Mouse (Mus musculus) erythroid progenitor cell, adult 5-6 weeks (primary cell): ENCODE results near the gene Rdh16f2. TPM values are rescaled to one million over a fixed set of nuclear protein-coding genes. Genes with fewer than 3 reads are reported as not detected.
A peak's percentile ranks its signal among the peaks of the same experiment; 100 is the strongest.
"Not testable (repeated sequence)": the region's sequence is repeated elsewhere in the genome, so short reads cannot be mapped to it uniquely, and the experiment has no call there.

ENCODE experiments used
- ATAC-seq: replicated peaks from 2 replicates; pipeline ENCODE4 v1.8.0; 2016; ENCODE audit warnings: moderate number of reproducible peaks, mild to moderate bottlenecking, moderate TSS enrichment, inconsistent platforms; ENCODE audit not compliant: poor library complexity, low FRiP score, severe bottlenecking
- total RNA-seq, 2 experiments: library from RNA; stranded (forward) in 1 of 2; stranded (reverse) in 1 of 2; fragments of 150-400 nt in 1 of 2; fragments of 186-747, 209-891 nt in 1 of 2; gene quantifications; 2 replicates each; pipeline versions ENCODE4 v1.2.3 to v1.2.4; 2015 to 2017; ENCODE audit warnings: low replicate concordance in 2 of 2

Rdh16f2 gene
- total RNA-seq, 2 experiments from 2014 or later: not detected

GRCm38 (mm10) chr10:127886971-127887370 is 20.7 kb downstream of the Rdh16f2 start:
- ATAC-seq: 0 out of 2 replicates have a peak, but pooled peaks have one; percentile 25

- ATAC-seq: no peak
Observed at GRCm38 (mm10) chr10:127888605-127889004, 22.3 kb downstream of the Rdh16f2 start, which contains the start of gene Rdh7. TSS of gene Rdh7 (minus strand) at chr10:127888817.

- no peak for ATAC-seq
Observed at GRCm38 (mm10) chr10:127891481-127891880, 25.2 kb downstream of the Rdh16f2 start.

GRCm38 (mm10) chr10:127893163-127894022 is 27.1 kb downstream of the Rdh16f2 start:
- not testable (repeated sequence) for ATAC-seq

- ATAC-seq: no peak
Observed at GRCm38 (mm10) chr10:127896705-127897104, 30.4 kb downstream of the Rdh16f2 start.

- ATAC-seq: no peak
Observed at GRCm38 (mm10) chr10:127897506-127897905, 31.2 kb downstream of the Rdh16f2 start.

- ATAC-seq: no peak
Observed at GRCm38 (mm10) chr10:127898218-127898617, 31.9 kb downstream of the Rdh16f2 start, which contains the start of gene Sdr9c7. TSS of gene Sdr9c7 (plus strand) at chr10:127898518.

GRCm38 (mm10) chr10:127899783-127900182 is 33.5 kb downstream of the Rdh16f2 start:
- ATAC-seq: no peak

GRCm38 (mm10) chr10:127901751-127902150 is 35.5 kb downstream of the Rdh16f2 start:
- ATAC-seq: no peak

- no peak for ATAC-seq
Observed at GRCm38 (mm10) chr10:127903116-127903515, 36.8 kb downstream of the Rdh16f2 start.

- ATAC-seq: no peak
Observed at GRCm38 (mm10) chr10:127904718-127905446, 38.6 kb downstream of the Rdh16f2 start.

- ATAC-seq: no peak
Observed at GRCm38 (mm10) chr10:127906138-127906537, 39.9 kb downstream of the Rdh16f2 start.

GRCm38 (mm10) chr10:127907386-127907951 is 41.2 kb downstream of the Rdh16f2 start:
- no peak for ATAC-seq

GRCm38 (mm10) chr10:127915578-127915977 is 49.3 kb downstream of the Rdh16f2 start:
- ATAC-seq: no peak

- not testable (repeated sequence) for ATAC-seq
Observed at GRCm38 (mm10) chr10:127917183-127917582, 50.9 kb downstream of the Rdh16f2 start.

- ATAC-seq: no peak
Observed at GRCm38 (mm10) chr10:127917651-127918050, 51.4 kb downstream of the Rdh16f2 start.

GRCm38 (mm10) chr10:127922241-127922640 is 56.0 kb downstream of the Rdh16f2 start:
- ATAC-seq: no peak

- ATAC-seq: no peak
Observed at GRCm38 (mm10) chr10:127923024-127923423, 56.8 kb downstream of the Rdh16f2 start.

- no peak for ATAC-seq
Observed at GRCm38 (mm10) chr10:127924597-127925378, 58.5 kb downstream of the Rdh16f2 start.
